Mouse (Mus musculus): ENCODE results near the gene Hist1h2bj.
A peak's percentile ranks its signal among the peaks of the same experiment; 100 is the strongest.

Hist1h2bj gene

DNA sequence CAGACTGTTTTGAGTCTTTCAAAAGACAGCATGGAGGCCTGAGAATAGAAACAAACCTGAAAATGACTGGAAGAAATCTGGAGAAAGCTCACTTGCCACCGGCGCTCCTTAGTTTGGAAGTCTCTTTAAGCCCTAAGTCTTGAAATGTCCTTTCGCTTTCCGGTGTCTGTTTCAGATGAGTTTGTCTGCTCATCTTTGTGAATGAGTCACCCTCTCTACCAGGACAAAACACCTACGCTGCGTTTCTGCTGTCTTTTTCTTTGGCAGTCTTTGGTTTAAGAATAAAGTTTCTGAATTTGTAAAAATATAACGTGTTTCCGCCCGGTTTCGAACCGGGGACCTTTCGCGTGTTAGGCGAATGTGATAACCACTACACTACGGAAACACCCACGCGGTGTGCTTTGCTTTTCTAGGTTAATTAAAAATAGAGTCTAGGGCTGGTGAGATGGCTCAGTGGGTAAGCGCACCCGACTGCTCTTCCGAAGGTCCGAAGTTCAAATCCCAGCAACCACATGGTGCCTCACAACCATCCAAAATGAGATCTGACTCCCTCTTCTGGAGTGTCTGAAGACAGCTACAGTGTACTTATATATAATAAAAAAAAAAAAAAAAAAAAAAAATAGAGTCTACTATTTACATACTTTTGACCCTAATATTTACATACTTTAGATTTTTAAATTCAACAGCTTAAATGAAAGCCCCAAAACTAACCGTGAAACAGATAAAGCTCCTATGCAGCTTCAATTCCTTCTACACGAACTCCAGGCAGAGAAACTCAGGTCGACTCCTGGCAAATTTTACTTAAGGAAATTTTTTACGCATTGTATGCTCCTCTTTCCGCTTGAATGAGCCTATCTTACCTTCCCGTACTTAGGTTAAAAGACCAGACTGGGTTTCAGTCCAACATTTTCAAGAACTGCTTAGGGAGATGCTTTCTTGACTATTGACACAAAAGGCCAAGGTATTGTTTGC is 27.2 kb upstream of the Hist1h2bj start:
- no peak for DNase-seq (ENCODE audit: low spot score)

- no peak for DNase-seq (ENCODE audit: low spot score)
Measured at GRCm38 (mm10) chr13:22019934-22020835, 22.8 kb upstream of the Hist1h2bj start.

DNA sequence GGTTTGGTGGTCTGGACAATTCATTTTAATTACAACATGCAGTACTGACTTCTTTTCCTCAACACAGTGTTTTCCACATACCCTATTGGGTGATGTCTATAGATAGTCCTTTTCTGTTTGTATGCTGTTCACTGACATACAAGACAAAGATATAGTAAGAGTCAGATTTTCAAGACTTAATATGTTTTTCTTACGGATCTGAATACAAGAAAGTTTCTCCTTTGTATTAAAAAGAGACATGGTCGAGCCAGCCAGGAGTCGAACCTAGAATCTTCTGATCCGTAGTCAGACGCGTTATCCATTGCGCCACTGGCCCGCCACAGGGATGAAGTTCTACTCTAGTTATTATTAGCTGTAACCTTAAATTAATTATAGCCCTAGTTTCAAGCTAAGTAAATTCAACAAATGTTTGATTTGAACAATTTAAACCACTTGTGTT is 22.1 kb upstream of the Hist1h2bj start:
- DNase-seq (ENCODE audit: low spot score): no peak

- DNase-seq (ENCODE audit: low spot score): no peak
Measured at GRCm38 (mm10) chr13:22021581-22021980, 21.4 kb upstream of the Hist1h2bj start.

GRCm38 (mm10) chr13:22022241-22022640 is 20.8 kb upstream of the Hist1h2bj start:
- DNase-seq (ENCODE audit: low spot score): no peak

DNA sequence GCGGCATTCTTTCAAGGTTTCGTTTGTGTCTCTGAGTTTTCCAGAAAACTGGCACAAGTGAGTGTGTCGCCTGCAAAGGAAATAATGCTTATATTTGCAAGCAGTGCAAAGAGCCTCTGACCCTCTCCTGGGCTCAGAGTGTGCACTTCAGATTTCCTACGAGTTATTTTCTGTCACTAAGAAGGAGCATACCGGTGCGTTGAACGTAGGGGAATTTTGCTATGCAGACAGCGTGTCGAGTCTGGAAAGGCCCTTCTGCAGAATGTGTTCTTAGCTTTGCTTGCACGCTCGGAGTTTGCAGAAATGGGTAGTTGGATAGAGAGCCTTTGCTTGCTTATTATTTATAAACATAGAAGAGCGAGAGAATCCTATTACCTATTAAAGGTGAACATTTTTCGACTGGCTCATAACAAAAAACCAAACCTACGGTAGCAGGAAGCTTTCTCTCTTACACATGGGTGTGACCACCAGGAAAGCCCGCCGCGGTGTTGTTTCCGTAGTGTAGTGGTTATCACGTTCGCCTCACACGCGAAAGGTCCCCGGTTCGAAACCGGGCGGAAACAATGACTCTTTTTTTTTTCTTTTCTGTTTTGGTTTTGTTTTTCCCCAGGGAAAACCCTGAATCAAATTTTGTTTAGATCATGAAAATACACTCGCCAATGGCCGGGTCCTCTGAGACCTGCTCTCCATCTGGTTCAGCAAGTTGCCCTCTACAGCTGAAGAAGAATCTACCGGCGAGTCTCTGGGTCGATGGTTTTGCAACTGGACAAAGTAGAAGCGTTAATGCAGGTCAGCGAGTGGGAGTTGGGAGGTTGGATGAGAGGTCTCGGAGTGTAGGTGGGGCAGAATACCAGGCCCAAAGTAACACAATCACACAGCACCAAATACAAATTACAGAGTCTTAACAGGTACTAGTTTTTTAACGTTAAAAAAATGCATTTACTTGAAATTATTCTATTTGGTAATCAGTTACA is 16.7 kb upstream of the Hist1h2bj start:
- peak; percentile 81 for DNase-seq (ENCODE audit: low spot score)

GRCm38 (mm10) chr13:22028673-22029460 is 14.1 kb upstream of the Hist1h2bj start:
- DNase-seq (ENCODE audit: low spot score): peak; percentile 92

DNA sequence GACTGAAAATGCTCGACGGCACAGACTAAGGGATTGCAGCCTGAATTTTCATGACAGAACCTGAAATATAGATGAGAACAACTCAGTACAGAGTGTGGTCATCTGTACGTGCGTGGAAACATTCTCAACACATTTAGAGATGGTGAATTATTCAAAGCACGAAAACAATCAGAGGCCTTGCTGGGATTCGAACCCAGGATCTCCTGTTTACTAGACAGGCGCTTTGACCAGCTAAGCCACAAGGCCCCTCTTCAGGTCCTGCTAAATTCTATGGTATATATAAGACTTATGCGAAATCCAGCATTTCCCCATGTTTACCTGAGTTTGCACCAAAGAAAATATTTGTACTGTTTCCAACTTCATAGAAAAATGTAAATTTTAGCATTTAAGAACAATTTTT is 13.1 kb upstream of the Hist1h2bj start:
- DNase-seq (ENCODE audit: low spot score): no peak

GRCm38 (mm10) chr13:22030493-22030892 is 12.5 kb upstream of the Hist1h2bj start:
- no peak for DNase-seq (ENCODE audit: low spot score)

- no peak for DNase-seq (ENCODE audit: low spot score)
Measured at GRCm38 (mm10) chr13:22033741-22034442, 9.1 kb upstream of the Hist1h2bj start.

GRCm38 (mm10) chr13:22034443-22035266 is 8.4 kb upstream of the Hist1h2bj start:
- DNase-seq (ENCODE audit: low spot score): no peak

GRCm38 (mm10) chr13:22035267-22036148 is 7.5 kb upstream of the Hist1h2bj start, which contains the start of the genes Hist1h2ah and Hist1h2bk:
TSS of gene Hist1h2ah (minus strand) at chr13:22035568.
TSS of gene Hist1h2bk (plus strand) at chr13:22035870.
- peak; percentile 62 for DNase-seq (ENCODE audit: low spot score)

DNA sequence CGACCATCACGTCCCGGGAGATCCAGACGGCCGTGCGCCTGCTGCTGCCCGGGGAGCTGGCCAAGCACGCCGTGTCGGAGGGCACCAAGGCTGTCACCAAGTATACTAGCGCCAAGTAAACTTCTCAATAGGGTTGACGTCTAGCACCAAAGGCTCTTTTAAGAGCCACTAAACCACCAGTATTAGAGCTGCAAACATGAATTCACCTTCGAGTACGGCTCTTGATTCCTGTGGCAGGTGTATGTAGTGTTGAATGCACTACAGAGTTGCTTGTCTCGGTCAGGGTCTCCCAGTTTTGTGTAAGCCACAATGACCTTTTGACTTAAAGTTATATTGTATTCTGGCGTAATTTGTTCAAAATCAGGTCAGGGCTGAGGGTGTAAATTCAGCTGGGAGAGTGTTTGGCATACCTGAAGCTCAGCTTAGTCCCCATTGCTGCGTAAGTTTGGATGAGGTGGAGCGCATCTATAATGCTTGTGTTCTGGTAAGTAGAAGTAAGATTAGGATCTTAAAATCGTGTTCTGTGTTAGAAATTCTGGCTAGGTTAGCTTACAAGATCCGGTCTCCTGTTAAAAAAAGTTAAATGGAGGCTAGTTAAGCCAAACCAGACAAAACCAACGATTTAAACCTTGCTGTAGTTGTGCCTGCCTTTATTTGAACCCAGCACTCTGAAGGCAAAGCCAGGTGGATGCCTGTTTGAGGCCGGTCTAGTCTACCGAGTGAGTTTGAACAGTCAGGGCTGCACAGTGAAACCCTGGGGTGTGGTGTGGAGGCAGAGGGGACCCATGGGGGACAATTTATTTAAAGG is 6.7 kb upstream of the Hist1h2bj start:
- DNase-seq (ENCODE audit: low spot score): no peak

- DNase-seq (ENCODE audit: low spot score): no peak
Measured at GRCm38 (mm10) chr13:22036986-22037385, 6.0 kb upstream of the Hist1h2bj start.

GRCm38 (mm10) chr13:22037415-22037814 is 5.6 kb upstream of the Hist1h2bj start:
- DNase-seq (ENCODE audit: low spot score): no peak

DNA sequence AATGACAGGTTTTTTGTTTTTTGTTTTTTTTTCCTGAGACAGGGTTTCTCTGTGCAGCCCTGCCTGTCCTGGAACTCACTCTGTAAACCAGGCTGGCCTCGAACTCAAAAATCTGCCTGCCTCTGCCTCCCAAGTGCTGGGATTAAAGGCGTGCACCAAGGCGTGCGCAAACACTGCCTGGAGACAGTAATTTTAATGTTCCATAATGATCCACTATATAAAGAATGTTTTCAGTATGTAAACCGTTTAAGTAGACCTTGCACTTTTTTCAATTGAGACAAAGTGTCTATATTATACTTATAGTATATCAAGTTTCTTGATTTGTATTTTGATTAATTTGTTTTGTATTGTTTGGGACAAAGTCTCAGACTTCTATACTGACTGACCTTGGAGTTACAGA is 3.6 kb upstream of the Hist1h2bj start:
- no peak for DNase-seq (ENCODE audit: low spot score)

DNA sequence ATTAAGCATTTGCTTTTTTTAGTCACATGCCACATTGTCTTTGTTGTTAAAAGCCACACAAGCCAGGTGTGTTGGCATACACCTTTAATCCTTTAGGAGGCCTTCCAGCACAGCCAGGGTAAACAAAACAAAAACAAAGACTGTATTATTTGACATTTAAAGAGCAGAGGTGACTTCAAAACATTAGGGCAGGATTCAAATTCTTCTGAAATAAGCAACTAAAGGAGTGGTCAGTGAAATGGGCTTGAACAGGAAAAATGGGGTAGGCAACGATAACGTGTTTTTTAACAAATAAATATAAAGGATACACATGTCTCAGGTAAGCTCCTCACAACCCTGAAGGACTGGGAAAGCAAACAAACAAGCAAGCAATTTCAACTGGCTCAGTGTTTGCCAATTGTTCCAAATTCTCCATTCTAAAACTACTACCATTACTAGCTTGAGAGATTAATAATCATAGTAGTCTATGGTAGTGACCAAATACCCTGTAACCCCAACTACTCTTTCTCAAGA is 3.0 kb upstream of the Hist1h2bj start:
- DNase-seq (ENCODE audit: low spot score): no peak
